20 mouse cellular contexts compared by ENCODE assay signal in genomic region chr16:6100421-6100877, GRCm38 (mm10).
DNase-seq lines count a peak whose midpoint lies in the region; ATAC-seq and TF ChIP-seq lines count a peak whose summit lies in the region.
"Had no signal": no experiment of that assay in that cellular context is flagged by ENCODE, and none has a peak within 500 bp of the region (broad histone marks: within the 10 kb centered on the region; RNA-seq: fewer than 3 reads in every experiment).

No protein-coding gene starts in this region.

- TF ChIP-seq POLR2A in heart, adult 2 months (IDR thresholded peaks at IDR 0.05; ENCODE audit: insufficient read depth, low read depth, low read length) = no peak
- no peak for TF ChIP-seq POLR2A in MEL (IDR thresholded peaks at IDR 0.05; ENCODE audit: control insufficient read depth in 1 of 2, insufficient read depth in 1 of 2, low read depth in 1 of 2, low read length in 2 of 2, poor library complexity in 1 of 2)

- no peak overlapping the region for H3K4me2 ChIP-seq in liver, embryonic 16.5 days (ENCODE audit: low read depth, low read length)
- H3K4me2 ChIP-seq: embryonic facial prominence, embryonic 15.5 days; hindbrain, embryonic 13.5 days; kidney, embryonic 15.5 days; lung, embryonic 14.5 days; neural tube, embryonic 13.5 days had no signal

- ATAC-seq in liver, embryonic 16.5 days (ENCODE audit: low read depth) = no peak
- ATAC-seq: forebrain, embryonic 14.5 days had no signal

- no peak for TF ChIP-seq RAD21 in MEL (IDR thresholded peaks at IDR 0.05; ENCODE audit: low read depth, low read length)

- intact Hi-C loops in heart, adult 2 months (cut with DNase I) = no loop called here

- no peak overlapping the region for H3K27ac ChIP-seq in heart, adult 2 months
- peak overlapping the region; percentile 78 for H3K27ac ChIP-seq in MEL (ENCODE audit: control insufficient read depth, low read depth, low read length)
- peak overlapping the region; percentile 12; the same call in 1 of the 2 replicates for H3K27ac ChIP-seq in liver, embryonic 16.5 days (ENCODE audit: low read length)
- H3K27ac ChIP-seq: embryonic facial prominence, embryonic 15.5 days; hindbrain, embryonic 13.5 days; kidney, embryonic 15.5 days; neural tube, embryonic 13.5 days had no signal

- WGBS in heart, adult 2 months = 55% methylated on average over 5 of the region's 5 CpGs
- WGBS in liver, embryonic 16.5 days (ENCODE audit: insufficient replicate concordance) = 41% methylated on average over 5 of the region's 5 CpGs

- no peaks in the 10 kb centered on the region for H3K9me3 ChIP-seq in MEL (replicated peaks; ENCODE audit: insufficient read depth, low read length)
- H3K9me3 ChIP-seq in liver, embryonic 16.5 days (replicated peaks; ENCODE audit: control insufficient read depth, low read length) = no peaks in the 10 kb centered on the region
- H3K9me3 ChIP-seq: embryonic facial prominence, embryonic 15.5 days; hindbrain, embryonic 13.5 days; kidney, embryonic 15.5 days; megakaryocyte, embryonic 14.5 days; neural tube, embryonic 13.5 days had no signal

- no peaks in the 10 kb centered on the region for H3K36me3 ChIP-seq in heart, adult 2 months (ENCODE audit: control insufficient read depth, insufficient read depth, low read length)
- H3K36me3 ChIP-seq in MEL (ENCODE audit: control insufficient read depth in 1 of 2, insufficient read depth in 2 of 2, low read length in 2 of 2) = peaks cover 0 to 19% of the 10 kb centered on the region in 2 experiments; a peak in 2 of 4 replicates
- H3K36me3 ChIP-seq in liver, embryonic 16.5 days (ENCODE audit: control insufficient read depth, insufficient read depth) = no peaks in the 10 kb centered on the region
- H3K36me3 ChIP-seq: embryonic facial prominence, embryonic 15.5 days; hindbrain, embryonic 13.5 days; kidney, embryonic 15.5 days; neural tube, embryonic 13.5 days had no signal

- no peak overlapping the region for H3K9ac ChIP-seq in heart, adult 2 months (ENCODE audit: low read depth, low read length)
- no peak overlapping the region for H3K9ac ChIP-seq in MEL (ENCODE audit: control insufficient read depth, low read depth, low read length, poor library complexity, severe bottlenecking)
- H3K9ac ChIP-seq in liver, embryonic 16.5 days (ENCODE audit: low read depth, low read length) = no peak overlapping the region
- H3K9ac ChIP-seq: embryonic facial prominence, embryonic 15.5 days; hindbrain, embryonic 13.5 days; kidney, embryonic 15.5 days; lung, embryonic 14.5 days; neural tube, embryonic 13.5 days had no signal

- no peaks in the 10 kb centered on the region for H3K79me2 ChIP-seq in heart, adult 2 months (replicated peaks; ENCODE audit: control insufficient read depth, insufficient read depth, low read length)
- H3K79me2 ChIP-seq in MEL (ENCODE audit: control insufficient read depth, insufficient read depth, low read length, poor library complexity) = no peaks in the 10 kb centered on the region

- H3K4me3 ChIP-seq in heart, adult 2 months = no peak overlapping the region
- H3K4me3 ChIP-seq in MEL (ENCODE audit: control insufficient read depth in 1 of 2, insufficient read depth in 1 of 2, low read depth in 2 of 2, low read length in 2 of 2) = no peak overlapping the region
- no peak overlapping the region for H3K4me3 ChIP-seq in liver, embryonic 16.5 days (ENCODE audit: low read depth, low read length)
- H3K4me3 ChIP-seq: embryonic facial prominence, embryonic 15.5 days; hindbrain, embryonic 13.5 days; kidney, embryonic 15.5 days; megakaryocyte, embryonic 14.5 days; neural tube, embryonic 13.5 days had no signal

- DNase-seq in heart, adult 11 months = peak; percentile 31
- no peak for DNase-seq in heart, adult 2 months
- DNase-seq in 416B (ENCODE audit: low read depth) = peak; percentile 94
- DNase-seq in MEL (ENCODE audit: low read depth, low spot score) = peak; percentile 68
- no peak for DNase-seq in cerebellum, adult 9-11 months
- no peak for DNase-seq in c-Kit-positive CD71-positive TER-119-positive erythroid progenitor cells, embryonic 14.5 days (ENCODE audit: low spot score)
- DNase-seq: cerebellum, adult 11-12 months; kidney, adult 11 months; kidney, postnatal 4 days; lung, embryonic 14.5 days; midbrain, embryonic 14.5 days; retina, postnatal 1 day; right cerebral cortex, postnatal 25 days had no signal

- no peak for TF ChIP-seq CTCF in heart, adult 2 months (IDR thresholded peaks at IDR 0.05)
- no peak for TF ChIP-seq CTCF in MEL (IDR thresholded peaks at IDR 0.05 in 2 of 3, conservative IDR thresholded peaks at IDR 0.05 in 1 of 3; ENCODE audit: control insufficient read depth in 1 of 3, insufficient read depth in 1 of 3, low read depth in 2 of 3, low read length in 3 of 3, poor library complexity in 1 of 3, severe bottlenecking in 1 of 3)

- H3K27me3 ChIP-seq in heart, adult 2 months (ENCODE audit: control insufficient read depth, insufficient read depth, low read length) = no peaks in the 10 kb centered on the region
- no peaks in the 10 kb centered on the region for H3K27me3 ChIP-seq in MEL (ENCODE audit: control insufficient read depth in 1 of 2, insufficient read depth in 2 of 2, low read length in 2 of 2)
- no peaks in the 10 kb centered on the region for H3K27me3 ChIP-seq in liver, embryonic 16.5 days (ENCODE audit: control insufficient read depth, insufficient read depth, low read depth, low read length)
- H3K27me3 ChIP-seq: embryonic facial prominence, embryonic 15.5 days; hindbrain, embryonic 13.5 days; kidney, embryonic 15.5 days; megakaryocyte, embryonic 14.5 days; neural tube, embryonic 13.5 days had no signal

- no peak for TF ChIP-seq EP300 in heart, adult 2 months (IDR thresholded peaks at IDR 0.05; ENCODE audit: insufficient read depth, low read depth, low read length)
- TF ChIP-seq EP300 in MEL (IDR thresholded peaks at IDR 0.05; ENCODE audit: low read depth in 1 of 2, low read length in 2 of 2) = peak; percentile 40 to 45; a peak in 2 of 4 replicates

- no peaks in the 10 kb centered on the region for H3K4me1 ChIP-seq in heart, adult 2 months (ENCODE audit: control insufficient read depth, insufficient read depth, low read length)
- H3K4me1 ChIP-seq in MEL (ENCODE audit: control insufficient read depth in 1 of 2, insufficient read depth in 2 of 2, low read length in 2 of 2) = peaks cover 4 to 39% of the 10 kb centered on the region in 2 experiments; a peak in 3 of 4 replicates
- peaks cover 31% of the 10 kb centered on the region for H3K4me1 ChIP-seq in liver, embryonic 16.5 days (ENCODE audit: control insufficient read depth, low read depth, low read length)
- H3K4me1 ChIP-seq: embryonic facial prominence, embryonic 15.5 days; kidney, embryonic 15.5 days had no signal

TF ChIP-seq in MEL, 35 proteins besides CTCF, POLR2A, EP300 and RAD21:
- peak; percentile 40; the same call in 1 of the 2 replicates for TF ChIP-seq SIN3A (IDR thresholded peaks at IDR 0.05; ENCODE audit: low read length)
- TF ChIP-seq MEF2A (IDR thresholded peaks at IDR 0.05; ENCODE audit: extremely low read depth, insufficient replicate concordance, low read depth, low read length, poor library complexity, severe bottlenecking) = no peak
- TF ChIP-seq CHD2 (IDR thresholded peaks at IDR 0.05; ENCODE audit: low read length) = no peak
- no peak for TF ChIP-seq CHD1 (IDR thresholded peaks at IDR 0.05; ENCODE audit: low read depth, low read length)
- peak; percentile 86 for TF ChIP-seq ZNF384 (IDR thresholded peaks at IDR 0.05; ENCODE audit: low read depth, low read length)
- TF ChIP-seq TCF12 (IDR thresholded peaks at IDR 0.05; ENCODE audit: low read depth, low read length) = no peak
- TF ChIP-seq RCOR1 (IDR thresholded peaks at IDR 0.05; ENCODE audit: low read depth, low read length) = no peak
- TF ChIP-seq MAX (IDR thresholded peaks at IDR 0.05; ENCODE audit: low read length) = peak; percentile 79
- TF ChIP-seq USF2 (IDR thresholded peaks at IDR 0.05; ENCODE audit: borderline replicate concordance in 1 of 2, insufficient read depth in 1 of 2, low read depth in 1 of 2, low read length in 2 of 2) = no peak
- TF ChIP-seq TBP (IDR thresholded peaks at IDR 0.05; ENCODE audit: low read depth, low read length) = no peak
- no peak for TF ChIP-seq USF1 (IDR thresholded peaks at IDR 0.05; ENCODE audit: low read depth, low read length)
- TF ChIP-seq E2F4 (IDR thresholded peaks at IDR 0.05; ENCODE audit: borderline replicate concordance, low read depth, low read length) = no peak
- no peak for TF ChIP-seq ZC3H11A (IDR thresholded peaks at IDR 0.05; ENCODE audit: low read depth, low read length)
- TF ChIP-seq GABPA (IDR thresholded peaks at IDR 0.05; ENCODE audit: low read depth, low read length) = no peak
- TF ChIP-seq UBTF (IDR thresholded peaks at IDR 0.05; ENCODE audit: borderline replicate concordance, insufficient read depth, low read depth, low read length) = no peak
- TF ChIP-seq POLR2AphosphoS2 (IDR thresholded peaks at IDR 0.05; ENCODE audit: low read length) = no peak
- TF ChIP-seq MAZ (IDR thresholded peaks at IDR 0.05; ENCODE audit: low read depth, low read length) = no peak
- TF ChIP-seq MAFK (IDR thresholded peaks at IDR 0.05; ENCODE audit: borderline replicate concordance, low read depth, low read length) = no peak
- peak; percentile 92 for TF ChIP-seq ETS1 (IDR thresholded peaks at IDR 0.05; ENCODE audit: low read depth, low read length)
- TF ChIP-seq MYC (IDR thresholded peaks at IDR 0.05; ENCODE audit: low read depth, low read length) = peak; percentile 44; the same call in 1 of the 2 replicates
- peak; percentile 51; the same call in 1 of the 2 replicates for TF ChIP-seq MXI1 (IDR thresholded peaks at IDR 0.05; ENCODE audit: low read depth, low read length)
- TF ChIP-seq BHLHE40 (IDR thresholded peaks at IDR 0.05; ENCODE audit: borderline replicate concordance, low read depth, low read length) = peak; percentile 79; the same call in 1 of the 2 replicates
- TF ChIP-seq GATA1 (IDR thresholded peaks at IDR 0.05; ENCODE audit: low read depth, low read length) = peak; percentile 62
- no peak for TF ChIP-seq MYB (IDR thresholded peaks at IDR 0.05; ENCODE audit: low read depth, low read length)
- TF ChIP-seq NRF1 (IDR thresholded peaks at IDR 0.05; ENCODE audit: insufficient read depth, low read depth, low read length, poor library complexity, severe bottlenecking) = no peak
- no peak for TF ChIP-seq TAL1 (IDR thresholded peaks at IDR 0.05; ENCODE audit: low read length)
- TF ChIP-seq KAT2A (conservative IDR thresholded peaks at IDR 0.05; ENCODE audit: low read depth, low read length) = no peak
- TF ChIP-seq ZKSCAN1 (IDR thresholded peaks at IDR 0.05; ENCODE audit: low read depth, low read length) = no peak

Comparison
In these comparisons a context has a peak if more than half of its experiments do, and no peak if none do; other contexts are left out.
1. DNase-seq: peak in heart, adult 11 months (single experiment), 416B (single experiment) and MEL (single experiment); none in heart, adult 2 months (0 of 2), cerebellum, adult 9-11 months (single experiment) and c-Kit-positive CD71-positive TER-119-positive erythroid progenitor cells, embryonic 14.5 days (single experiment).